Mouse (Mus musculus) heart, postnatal 0 days (tissue): ENCODE results near the gene Med13l.

ENCODE experiments used
- CTCF ChIP-seq: IDR thresholded peaks from 2 replicates; pipeline ENCODE4 v1.5.1; 2016; ENCODE audit warnings: antibody characterized with exemption, control low read depth, low read depth
- EP300 ChIP-seq: IDR thresholded peaks from 2 replicates; pipeline ENCODE4 v1.6.1; 2016; ENCODE audit warnings: antibody characterized with exemption, low read depth

DNA sequence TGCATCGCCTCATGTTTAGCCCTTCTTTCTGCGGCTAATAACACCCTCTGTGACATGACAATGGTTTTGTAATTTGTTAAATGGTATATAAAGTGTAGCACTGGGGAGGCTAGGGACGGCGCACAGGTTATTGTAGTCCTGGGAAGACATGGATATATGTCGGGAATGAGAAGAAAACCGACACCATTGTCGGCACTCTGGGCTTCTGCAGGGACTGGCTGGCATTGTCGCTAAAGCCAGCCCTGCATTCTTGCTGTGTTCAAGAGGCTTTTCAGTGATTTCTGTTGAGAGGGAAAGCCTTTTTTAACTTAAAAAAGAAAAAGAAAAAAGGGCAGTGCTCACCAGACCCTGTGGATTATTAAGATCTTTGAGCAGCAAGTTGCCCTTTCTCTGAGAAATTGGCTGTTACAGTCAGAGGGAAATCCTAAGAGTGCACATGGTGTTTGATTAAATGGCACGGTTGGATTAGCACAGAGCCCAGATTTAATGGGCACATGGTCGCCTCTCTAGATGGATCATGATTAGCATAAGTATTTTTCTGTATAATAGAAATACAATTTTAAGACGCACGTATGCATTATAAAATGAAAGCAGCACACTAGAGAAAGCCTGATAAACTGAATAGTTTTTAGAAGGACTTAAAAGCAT, 58.6 kb downstream of the Med13l start:
- TF ChIP-seq CTCF (no peak), EP300 (no peak)
